Mouse (Mus musculus) ES-Bruce4 (cell line): ENCODE results near the gene Asap3.

ENCODE experiments used
- CTCF ChIP-seq: IDR thresholded peaks from one replicate; pipeline ENCODE4 v1.8.1; 2011; ENCODE audit warnings: low read depth, low read length
- EP300 ChIP-seq: IDR thresholded peaks from 2 replicates; pipeline ENCODE4 v1.6.1; 2011; ENCODE audit warnings: low read depth, low read length; ENCODE audit not compliant: insufficient read depth
- POLR2A ChIP-seq: IDR thresholded peaks from one replicate; pipeline ENCODE4 v1.8.1; 2011; ENCODE audit warnings: low read length; ENCODE audit not compliant: insufficient read depth

DNA sequence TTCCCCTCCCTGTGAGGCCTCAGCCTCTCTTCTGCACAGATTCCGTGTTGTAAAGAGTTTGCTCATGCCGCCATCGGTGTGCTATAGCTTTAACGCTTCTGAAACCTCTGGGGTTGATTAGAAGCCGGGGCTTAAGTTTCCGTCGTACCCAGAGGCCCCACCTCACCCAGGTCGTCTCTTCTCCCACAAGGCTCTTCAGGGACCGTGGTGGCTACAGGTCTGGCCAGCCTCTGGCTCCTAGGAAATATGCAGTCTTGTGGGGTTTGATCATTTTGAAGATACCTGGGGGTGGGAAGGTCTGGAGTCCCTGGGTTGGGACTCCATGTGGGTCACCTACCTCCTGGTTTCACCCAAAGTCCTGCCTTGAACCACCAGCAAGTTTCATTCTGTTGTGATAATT is 10.5 kb upstream of the Asap3 start:
- TF ChIP-seq POLR2A (no peak), EP300 (no peak), CTCF (no peak)
